Mouse (Mus musculus) spleen, adult 2 months (tissue): ENCODE results near the gene Zbtb11. TPM values are rescaled to one million over a fixed set of nuclear protein-coding genes. Genes with fewer than 3 reads are reported as not detected.

Source experiments
- DNase-seq, 2 experiments: peaks; one replicate each; pipeline versions ENCODE4 v3.0.0 to v3.0.0-alpha.2; 2012 to 2021; ENCODE audit warnings: low spot score in 2 of 2, low read depth in 1 of 2
- H3K27ac ChIP-seq: fragments of 200-500 bp; 2 replicates; pipeline ENCODE4 v1.5.1; 2012; ENCODE audit warnings: low read length, inconsistent platforms; ENCODE audit not compliant: insufficient read depth
- H3K27me3 ChIP-seq: fragments of 200-500 bp; 2 replicates; pipeline ENCODE4 v1.6.1; 2012; ENCODE audit warnings: mild to moderate bottlenecking, moderate library complexity, low read length, inconsistent platforms; ENCODE audit not compliant: control insufficient read depth, insufficient read depth
- H3K36me3 ChIP-seq: fragments of 200-500 bp; 2 replicates; pipeline ENCODE4 v1.6.1; 2012; ENCODE audit warnings: mild to moderate bottlenecking, low read length, inconsistent platforms; ENCODE audit not compliant: control insufficient read depth, insufficient read depth
- H3K4me1 ChIP-seq: fragments of 200-500 bp; 2 replicates; pipeline ENCODE4 v1.6.1; 2011; ENCODE audit warnings: inconsistent platforms; ENCODE audit not compliant: control insufficient read depth, insufficient read depth, insufficient read length
- H3K4me3 ChIP-seq: fragments of 200-500 bp; 2 replicates; pipeline ENCODE4 v1.5.1; 2011; ENCODE audit warnings: mild to moderate bottlenecking, inconsistent platforms; ENCODE audit not compliant: insufficient read depth, insufficient read length; ENCODE audit errors: extremely low read depth
- CTCF ChIP-seq: fragments of 200-500 bp; IDR thresholded peaks from 2 replicates; pipeline ENCODE4 v1.5.1; 2011; ENCODE audit warnings: mild to moderate bottlenecking, inconsistent platforms; ENCODE audit not compliant: insufficient read depth, insufficient read length, insufficient replicate concordance; ENCODE audit errors: extremely low read depth
- POLR2A ChIP-seq: fragments of 200-500 bp; IDR thresholded peaks from 2 replicates; pipeline ENCODE4 v1.6.1; 2011; ENCODE audit warnings: low read depth, low read length, inconsistent platforms
- WGBS: fragments of 180-500 bp; shearing (Covaris S2); methylation state at CpG from one replicate; pipeline ENCODE4 v1.1.7; 2018; 5-methylcytosine and 5-hydroxymethylcytosine counted together
- polyA plus RNA-seq: library from polyadenylated mRNA; depleted of rRNA; stranded (reverse); fragments of >200 nt; gene quantifications from 2 replicates; pipeline ENCODE4 v1.2.3, GENCODE M21; 2012

Zbtb11 gene
- polyA plus RNA-seq, 1 experiment = 3.9 TPM

DNA sequence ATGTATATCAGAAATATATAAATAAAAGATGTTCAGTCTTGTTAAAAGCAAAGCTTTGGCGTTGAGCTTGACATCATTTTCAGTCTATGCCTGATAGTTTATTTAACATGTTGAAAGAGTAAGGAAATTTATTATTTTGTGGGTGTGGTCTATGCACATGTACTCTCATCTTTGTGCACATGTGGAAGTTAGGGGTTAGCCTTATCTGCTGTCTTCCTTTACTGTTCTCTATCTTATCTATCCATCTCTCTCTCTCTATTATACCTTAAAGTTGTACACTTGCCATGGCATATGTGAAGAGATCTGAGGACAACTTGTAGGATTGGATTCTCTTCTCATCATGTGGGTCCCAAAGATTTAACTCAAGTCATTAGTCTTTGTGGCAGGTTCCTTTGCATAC, 35.2 kb downstream of the Zbtb11 start:
- whole genome bisulfite sequencing = 92% methylated on average over 1 of the region's 1 CpGs
- Histone ChIP-seq H3K4me3 (no peak overlapping the region), H3K36me3 (peaks cover 20% of the 10 kb centered on the region), H3K4me1 (no peaks in the 10 kb centered on the region), H3K27me3 (no peaks in the 10 kb centered on the region), H3K27ac (no peak overlapping the region)
- DNase-seq = no peak
- no peak for TF ChIP-seq CTCF

DNA sequence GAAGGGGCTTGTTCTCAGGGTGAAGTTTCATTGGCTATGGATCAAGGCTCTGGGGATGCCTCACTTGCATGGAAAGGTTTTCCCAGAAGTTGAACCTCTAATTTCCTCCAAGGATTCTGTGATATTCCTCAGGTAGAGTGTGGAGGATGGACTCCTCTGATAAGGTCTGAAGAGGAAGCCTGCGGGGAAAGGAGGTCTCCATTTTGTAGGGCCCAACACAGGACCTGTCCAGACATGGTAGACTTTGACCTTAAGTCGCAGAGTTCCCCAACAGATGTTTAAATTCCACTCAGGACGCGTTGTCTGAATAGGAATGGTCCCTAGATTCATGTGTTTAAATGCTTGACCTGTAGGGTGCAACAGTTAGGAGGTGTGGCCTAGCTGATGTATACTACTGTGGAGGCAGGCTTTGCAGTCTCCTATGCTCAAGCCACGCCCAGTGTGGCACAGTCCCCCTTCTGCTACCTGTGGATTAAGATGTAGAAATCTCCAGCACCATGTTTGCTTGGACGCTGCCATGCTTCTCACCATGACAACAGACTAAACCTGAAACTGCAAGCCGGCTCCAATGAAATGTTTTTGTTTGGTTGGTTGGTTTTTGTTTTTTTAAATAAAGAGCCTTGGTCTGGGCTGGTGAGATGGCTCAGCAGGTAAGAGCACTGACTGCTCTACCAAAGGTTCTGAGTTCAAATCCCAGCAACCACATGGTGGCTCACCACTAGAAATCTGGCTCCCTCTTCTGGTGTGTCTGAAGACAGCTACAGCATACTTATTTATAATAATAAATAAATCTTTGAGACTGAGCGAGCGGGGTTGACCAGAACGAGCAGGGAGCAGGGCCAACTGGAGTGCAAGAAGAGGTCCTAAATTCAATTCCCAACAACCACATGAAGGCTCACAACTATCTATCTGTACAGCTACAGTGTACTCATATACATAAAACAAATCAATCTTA, 39.4 kb downstream of the Zbtb11 start:
- Histone ChIP-seq H3K27me3 (no peaks in the 10 kb centered on the region), H3K4me1 (no peaks in the 10 kb centered on the region), H3K36me3 (peaks cover 18% of the 10 kb centered on the region), H3K4me3 (no peak overlapping the region), H3K27ac (no peak overlapping the region)
- no peak for DNase-seq
- no peak for TF ChIP-seq POLR2A
- no peak for TF ChIP-seq CTCF
- WGBS = 93% methylated on average over 10 of the region's 10 CpGs

DNA sequence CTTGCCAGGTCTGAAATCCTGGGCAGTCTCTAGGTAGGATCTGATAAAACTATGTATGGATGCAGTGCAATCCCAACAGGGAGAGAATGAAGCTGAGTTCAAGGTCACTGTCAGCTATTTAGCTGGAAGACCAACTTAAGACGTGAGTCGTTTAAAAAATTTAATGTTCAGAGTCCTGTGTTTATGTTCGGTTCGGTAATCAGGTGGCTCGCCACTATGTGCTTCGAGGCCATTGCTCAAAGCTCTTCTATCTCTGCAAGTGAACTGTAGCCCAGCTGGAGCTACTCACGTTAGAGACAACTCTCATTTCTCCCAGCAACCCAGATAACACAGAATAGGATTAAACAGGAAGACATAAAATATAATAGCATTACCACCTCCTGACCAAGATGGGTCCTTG, 40.4 kb downstream of the Zbtb11 start:
- WGBS = 89% methylated on average over 7 of the region's 7 CpGs
- no peak for DNase-seq
- H3K4me3 ChIP-seq = no peak overlapping the region
- H3K36me3 ChIP-seq = peaks cover 23% of the 10 kb centered on the region
- no peaks in the 10 kb centered on the region for H3K27me3 ChIP-seq
- H3K4me1 ChIP-seq = no peaks in the 10 kb centered on the region
- no peak for TF ChIP-seq CTCF
- no peak for TF ChIP-seq POLR2A
- H3K27ac ChIP-seq = no peak overlapping the region

DNA sequence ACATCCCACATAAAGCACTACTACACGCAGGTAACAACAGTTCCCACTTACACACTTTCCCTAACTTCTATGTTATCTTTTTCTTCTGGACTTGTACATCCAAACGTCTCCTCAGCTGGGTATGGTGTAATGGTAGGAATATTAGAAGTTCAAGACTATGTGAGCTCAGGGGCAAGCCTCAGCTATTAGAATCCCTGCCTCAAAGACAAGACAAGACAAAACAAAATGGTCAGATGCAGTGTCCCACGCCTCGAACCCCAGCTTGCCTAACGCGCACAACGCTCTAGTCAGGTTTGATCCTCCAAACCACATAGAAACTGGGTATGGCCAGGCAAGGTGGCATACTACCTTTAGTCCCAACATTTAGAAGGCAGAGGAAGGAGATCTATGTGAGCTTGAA, 46.0 kb downstream of the Zbtb11 start:
- TF ChIP-seq CTCF = no peak
- no peak for TF ChIP-seq POLR2A
- 96% methylated on average over 7 of the region's 7 CpGs for WGBS
- no peak for DNase-seq

DNA sequence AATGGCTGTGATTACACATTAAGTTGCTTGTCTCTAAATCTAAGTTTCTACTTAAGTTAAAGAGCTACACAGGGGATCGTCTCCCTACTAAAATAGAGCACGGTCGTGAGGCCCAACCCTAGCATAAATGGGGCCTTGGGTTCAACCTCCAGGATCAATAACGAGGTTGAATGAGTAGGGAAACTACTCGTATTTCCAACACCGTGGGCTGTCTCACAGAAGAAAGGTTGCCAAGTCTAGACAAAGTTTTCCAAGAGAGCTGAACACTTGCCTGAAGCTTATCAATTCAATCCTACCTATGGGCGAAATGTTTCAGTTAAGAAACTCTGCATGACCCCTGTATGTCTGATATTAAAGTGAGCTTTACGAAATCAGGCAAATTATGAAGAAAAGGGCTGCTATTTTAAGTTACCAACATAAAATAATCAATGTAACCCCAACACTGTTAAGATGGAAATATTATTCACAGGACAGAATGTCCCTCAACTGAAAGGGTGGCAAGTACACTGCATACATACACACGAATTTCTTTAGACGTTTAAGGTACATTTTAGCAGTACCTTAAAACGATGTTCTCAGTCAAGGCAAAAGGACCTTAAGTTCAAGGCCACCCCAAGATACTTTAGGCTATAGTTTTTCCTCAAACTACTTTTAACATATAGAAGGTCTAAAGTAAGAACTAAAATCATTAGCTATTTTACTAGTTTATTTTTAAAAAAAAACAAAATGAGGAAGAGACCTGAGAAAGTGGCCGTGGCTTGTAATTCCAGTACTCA, 54.4 kb downstream of the Zbtb11 start:
- 45% methylated on average over 12 of the region's 12 CpGs for WGBS

More for the DNA sequence above, 46.0 kb downstream of the Zbtb11 start:
- Histone ChIP-seq H3K4me3 (no peak overlapping the region), H3K27me3 (no peaks in the 10 kb centered on the region), H3K27ac (no peak overlapping the region), H3K36me3 (peaks cover 23% of the 10 kb centered on the region), H3K4me1 (no peaks in the 10 kb centered on the region)

DNA sequence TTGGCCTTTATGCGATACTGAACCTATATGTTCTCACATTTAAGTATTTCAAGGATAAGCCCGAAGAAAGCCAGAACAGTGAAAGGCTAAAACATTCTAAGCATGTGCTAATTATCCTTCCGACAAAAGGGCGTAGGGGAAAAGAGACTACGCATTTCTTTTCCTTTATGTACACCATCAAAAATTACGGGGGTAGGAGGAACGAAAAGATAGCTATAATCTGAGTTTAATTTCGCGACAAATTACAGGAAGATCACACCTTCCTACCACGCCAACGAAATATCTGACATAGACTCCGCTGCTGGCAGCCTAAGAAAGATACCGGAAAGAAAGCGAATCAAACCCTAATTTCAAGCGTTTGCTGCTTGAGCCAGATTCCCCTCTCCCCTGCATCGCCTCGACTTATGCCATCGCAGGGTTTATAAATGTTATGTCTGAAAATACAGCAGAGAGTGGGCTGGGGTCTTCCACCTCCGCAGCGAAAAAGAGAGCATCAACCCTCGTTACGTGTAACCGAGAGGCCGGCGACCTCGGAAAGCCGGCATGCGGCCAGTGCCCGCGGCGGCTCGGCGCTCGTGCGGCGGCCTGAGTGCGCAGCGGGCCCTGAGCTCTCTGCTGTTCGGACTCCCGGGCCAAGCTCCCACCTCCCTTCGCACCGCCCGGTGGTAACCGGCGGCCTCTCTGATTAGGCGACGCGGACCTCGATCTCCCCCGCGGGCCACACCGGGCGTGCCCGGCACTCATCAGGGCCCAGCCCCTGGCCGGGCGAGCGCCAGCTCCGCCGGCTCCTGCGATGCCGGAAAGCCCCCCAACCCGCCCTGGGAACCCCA, 55.3 kb downstream of the Zbtb11 start:
- H3K27me3 ChIP-seq = no peaks in the 10 kb centered on the region
- peak in 1 of 2 experiments; percentile 31 for DNase-seq
- WGBS = 1% methylated on average over 62 of the region's 62 CpGs
- no peak for TF ChIP-seq CTCF
- TF ChIP-seq POLR2A = no peak
- peak overlapping the region; percentile 85 for H3K27ac ChIP-seq
- H3K36me3 ChIP-seq = peaks cover 9% of the 10 kb centered on the region
- peaks cover 5% of the 10 kb centered on the region for H3K4me1 ChIP-seq
- H3K4me3 ChIP-seq = peak overlapping the region; percentile 86

More for the DNA sequence above, 54.4 kb downstream of the Zbtb11 start:
- Histone ChIP-seq H3K4me3 (no peak overlapping the region; the same call in 1 of the 2 replicates), H3K4me1 (peaks cover 5% of the 10 kb centered on the region), H3K36me3 (peaks cover 8% of the 10 kb centered on the region), H3K27me3 (no peaks in the 10 kb centered on the region), H3K27ac (no peak overlapping the region)
- DNase-seq = no peak
- TF ChIP-seq POLR2A = no peak
- no peak for TF ChIP-seq CTCF
